Mouse (Mus musculus): ENCODE results near the gene B230104I21Rik.

- TF ChIP-seq CTCF (IDR thresholded peaks at IDR 0.05): no peak
- peak; percentile 71; the same call in 1 of the 2 replicates for TF ChIP-seq EP300 (IDR thresholded peaks at IDR 0.05)
Measured at GRCm38 (mm10) chr4:154336650-154337049, 723 bp downstream of the B230104I21Rik start.
